Mouse (Mus musculus) midbrain, embryonic 12.5 days (tissue): ENCODE measurements around the gene Prcc. TPM values are rescaled to one million over a fixed set of nuclear protein-coding genes. Genes with fewer than 3 reads are reported as not detected.
A peak's percentile ranks its signal among the peaks of the same experiment; 100 is the strongest.

Experiments
- ATAC-seq: fragments of 200-750 bp; cut with Nextera tagmentation; 2 replicates; pipeline ENCODE4 v1.8.0; 2017; ENCODE audit warnings: low read depth, moderate TSS enrichment, moderate library complexity; ENCODE audit not compliant: low FRiP score
- H3K27ac ChIP-seq: fragments of 300-500 bp; sonication (generic); replicated peaks from 2 replicates; pipeline ENCODE4 v1.5.1; 2016; ENCODE audit warnings: mild to moderate bottlenecking
- H3K27me3 ChIP-seq: fragments of 300-500 bp; sonication (generic); 2 replicates; pipeline ENCODE4 v1.6.1; 2016; ENCODE audit warnings: mild to moderate bottlenecking
- H3K36me3 ChIP-seq: fragments of 300-500 bp; sonication (generic); 2 replicates; pipeline ENCODE4 v1.6.1; 2016
- H3K4me1 ChIP-seq: fragments of 300-500 bp; sonication (generic); 2 replicates; pipeline ENCODE4 v1.6.1; 2016
- H3K4me2 ChIP-seq: fragments of 300-500 bp; sonication (generic); replicated peaks from 2 replicates; pipeline ENCODE4 v1.6.1; 2016; ENCODE audit warnings: mild to moderate bottlenecking, moderate library complexity
- H3K4me3 ChIP-seq: fragments of 300-500 bp; sonication (generic); 2 replicates; pipeline ENCODE4 v1.5.1; 2016; ENCODE audit warnings: mild to moderate bottlenecking
- H3K9ac ChIP-seq: fragments of 300-500 bp; sonication (generic); replicated peaks from 2 replicates; pipeline ENCODE4 v1.6.1; 2016; ENCODE audit warnings: mild to moderate bottlenecking, moderate library complexity
- H3K9me3 ChIP-seq: fragments of 300-500 bp; sonication (generic); 2 replicates; pipeline ENCODE4 v1.6.1; 2016; ENCODE audit warnings: mild to moderate bottlenecking
- WGBS: fragments of 180-500 bp; shearing (Covaris S2); methylation state at CpG from one replicate; pipeline ENCODE4 v1.1.7; 2016; 5-methylcytosine and 5-hydroxymethylcytosine counted together
- polyA plus RNA-seq: library from polyadenylated mRNA; unstranded; fragments of >200 nt; fragmentation: Nextera tagmentation; extraction: Ambion mirVana; gene quantifications from 2 replicates; pipeline ENCODE4 v1.2.1, GENCODE M21; 2016

The Prcc gene
- polyA plus RNA-seq, result 15.7 and 15.9 TPM in 2 replicates

DNA sequence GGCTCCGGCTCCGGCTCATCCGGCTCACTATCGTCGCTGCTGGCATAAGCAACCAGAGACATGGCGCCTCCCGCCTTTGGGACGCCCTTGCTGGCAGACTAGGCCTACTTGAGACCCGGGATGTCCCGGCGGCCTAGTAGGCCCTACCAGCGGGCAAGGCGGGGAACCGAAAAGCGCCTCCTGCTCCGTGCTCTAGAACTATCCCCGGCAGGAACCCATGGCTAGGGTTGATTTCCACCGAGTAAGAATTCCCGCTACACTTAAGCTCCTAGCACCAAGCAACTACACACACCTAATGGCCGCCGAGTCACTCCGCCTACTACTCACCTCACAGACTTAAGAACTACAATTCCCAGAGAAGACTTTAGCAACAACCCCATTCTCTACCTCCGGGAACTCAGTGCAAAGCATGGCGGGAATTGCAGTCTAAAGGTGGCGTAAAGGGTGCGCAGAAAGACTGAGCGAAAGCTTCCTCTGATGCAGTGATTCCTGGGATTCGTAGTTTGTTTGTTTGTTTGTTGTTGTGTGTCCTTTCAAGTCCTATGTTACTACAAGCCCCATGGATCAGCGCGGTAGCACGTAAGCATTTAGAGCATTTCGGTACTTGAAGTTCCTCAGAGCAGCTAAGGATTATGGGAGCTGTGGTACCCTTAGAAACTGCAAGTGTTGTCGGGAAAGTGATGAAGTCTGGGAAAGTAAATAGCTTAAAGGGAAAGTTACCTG, at the start of gene Prcc:
Prcc (minus strand) TSS at position 328 of the 723 bp plus-strand sequence.
- Histone ChIP-seq H3K9ac (peak within 1 kb of the TSS; percentile 97), H3K4me1 (peaks cover 21% of the 10 kb centered on the region), H3K27me3 (no peaks in the 10 kb centered on the region), H3K4me3 (peak within 1 kb of the TSS; percentile 99), H3K4me2 (peak within 1 kb of the TSS; percentile 94), H3K36me3 (peaks cover 9% of the 10 kb centered on the region; the same call in 1 of the 2 replicates), H3K9me3 (no peaks in the 10 kb centered on the region), H3K27ac (peak within 1 kb of the TSS; percentile 83)
- under 1% methylated on average over 33 of the region's 33 CpGs for WGBS
- peak; percentile 98 for ATAC-seq

DNA sequence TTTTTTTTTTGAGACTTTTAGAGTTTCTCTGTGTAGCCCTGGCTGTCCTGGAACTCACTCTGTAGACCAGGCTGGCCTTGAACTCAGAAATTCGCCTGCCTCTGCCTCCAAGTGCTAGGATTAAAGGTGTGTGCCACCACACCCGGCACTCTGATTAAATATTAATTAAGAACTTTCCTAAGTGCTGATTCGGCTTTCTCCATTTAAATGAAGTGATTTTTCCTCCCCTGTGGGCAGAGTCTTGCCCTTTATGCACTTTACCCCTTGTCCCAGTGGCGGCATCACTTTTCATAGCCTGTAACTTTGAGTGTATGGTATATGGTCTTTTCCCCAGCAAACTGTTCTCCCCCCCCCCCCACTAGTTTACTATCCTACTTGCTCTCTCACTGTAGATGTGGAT, 49.8 kb upstream of the Prcc start:
- Histone ChIP-seq H3K36me3 (peaks cover 67% of the 10 kb centered on the region), H3K27me3 (no peaks in the 10 kb centered on the region), H3K9me3 (no peaks in the 10 kb centered on the region), H3K9ac (no peak overlapping the region), H3K4me1 (peaks cover 33% of the 10 kb centered on the region), H3K4me3 (no peak overlapping the region), H3K27ac (no peak overlapping the region), H3K4me2 (no peak overlapping the region)
- 83% methylated on average over 4 of the region's 4 CpGs for WGBS
- ATAC-seq, result no peak

DNA sequence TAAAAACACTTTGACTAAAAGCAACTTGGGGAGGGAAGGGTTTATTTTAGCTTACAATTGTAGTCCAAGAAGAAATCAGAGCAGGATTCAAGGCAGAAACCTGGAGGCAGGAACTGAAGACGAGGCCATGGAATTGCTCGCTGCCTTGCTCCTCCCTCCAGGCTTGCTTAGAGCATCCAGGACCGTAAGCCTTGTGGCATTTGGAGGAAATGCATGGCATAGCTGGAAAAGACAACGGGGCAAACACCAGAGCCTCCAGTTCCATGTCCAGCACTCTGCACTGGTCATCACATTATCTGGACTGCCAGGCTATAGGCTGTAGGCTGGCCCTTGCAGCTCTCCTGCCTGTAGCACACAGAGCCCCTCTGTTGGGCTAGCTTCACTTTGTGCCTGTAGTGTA, 49.1 kb upstream of the Prcc start:
- Histone ChIP-seq H3K9me3 (no peaks in the 10 kb centered on the region), H3K9ac (no peak overlapping the region), H3K27me3 (no peaks in the 10 kb centered on the region), H3K4me1 (peaks cover 34% of the 10 kb centered on the region), H3K4me2 (no peak overlapping the region; the same call in 1 of the 2 replicates), H3K36me3 (peaks cover 60% of the 10 kb centered on the region), H3K4me3 (no peak overlapping the region), H3K27ac (0 out of 2 replicates have a peak overlapping the region, but pooled peaks have one; percentile 2)
- ATAC-seq, result no peak
- WGBS, result 71% methylated on average over 4 of the region's 4 CpGs

DNA sequence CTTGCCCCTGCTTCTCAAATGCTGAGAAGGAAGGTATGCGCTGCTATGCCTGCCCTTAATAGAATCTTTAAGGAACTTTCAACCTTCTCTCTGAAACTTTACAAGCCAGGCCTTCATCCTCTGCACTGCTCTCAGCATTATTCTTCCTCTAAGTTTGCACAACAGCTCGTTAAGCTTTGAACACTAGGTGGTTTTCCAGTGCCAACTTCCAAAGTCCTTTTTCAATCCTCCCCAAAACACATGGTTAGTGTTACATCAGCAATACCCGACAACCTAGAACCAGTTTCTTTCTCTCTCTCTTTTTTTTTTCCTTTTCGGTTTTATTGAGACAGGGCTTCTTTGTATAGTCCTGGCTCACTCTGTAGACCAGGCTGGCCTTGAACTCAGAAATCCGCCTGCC, 48.6 kb upstream of the Prcc start:
- Histone ChIP-seq H3K36me3 (peaks cover 56% of the 10 kb centered on the region), H3K9me3 (no peaks in the 10 kb centered on the region), H3K4me2 (no peak overlapping the region), H3K4me3 (no peak overlapping the region), H3K27ac (no peak overlapping the region), H3K9ac (no peak overlapping the region), H3K4me1 (peaks cover 39% of the 10 kb centered on the region), H3K27me3 (no peaks in the 10 kb centered on the region)
- 92% methylated on average over 5 of the region's 5 CpGs for WGBS
- no peak for ATAC-seq

DNA sequence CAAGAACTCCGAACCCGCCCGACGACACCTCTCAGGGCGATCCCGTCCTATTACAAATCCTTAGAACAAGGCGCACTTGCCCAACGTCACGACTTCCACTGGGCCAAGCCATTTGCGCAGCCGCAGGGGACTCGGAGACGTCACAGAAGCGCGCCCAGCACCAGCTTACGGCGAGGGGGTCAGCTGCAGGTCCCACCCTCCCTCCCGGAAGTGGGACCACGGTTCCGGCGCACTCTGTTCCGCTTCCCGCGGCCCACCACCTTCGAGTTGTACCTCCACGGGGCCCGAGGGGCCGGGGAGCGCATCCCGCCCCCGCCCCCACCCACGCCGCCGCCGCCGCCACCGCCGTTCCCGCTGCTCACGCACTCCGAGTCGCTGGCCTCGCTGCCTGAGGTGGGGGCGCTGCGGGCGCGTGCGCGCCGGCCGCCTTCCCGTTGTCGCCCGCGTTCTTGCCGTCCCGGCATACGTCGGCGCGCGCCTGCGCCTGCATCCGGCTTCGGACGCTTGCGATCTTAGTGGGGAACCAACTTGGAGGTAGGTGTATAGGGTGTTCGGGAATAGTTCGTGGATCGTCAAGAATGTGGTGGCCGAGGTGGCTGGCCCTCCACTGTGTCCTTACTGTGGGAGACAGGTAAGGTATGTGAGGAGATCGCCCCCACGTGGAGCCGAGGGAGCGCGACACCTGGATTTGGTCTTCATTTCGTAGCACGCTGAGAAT, 44.8 kb upstream of the Prcc start, which contains the start of the genes Isg20l2 and Rrnad1:
Isg20l2 (plus strand) TSS at position 237 of the 718 bp plus-strand sequence.
Rrnad1 (minus strand) TSS at position 640 of the 718 bp plus-strand sequence.
- ATAC-seq, result peak; percentile 97
- Histone ChIP-seq H3K9me3 (no peaks in the 10 kb centered on the region), H3K36me3 (peaks cover 53% of the 10 kb centered on the region), H3K27ac (peak within 1 kb of the TSS; percentile 87), H3K4me1 (peaks cover 36% of the 10 kb centered on the region), H3K9ac (peak within 1 kb of the TSS; percentile 91), H3K27me3 (no peaks in the 10 kb centered on the region), H3K4me3 (peak within 1 kb of the TSS; percentile 99), H3K4me2 (peak within 1 kb of the TSS; percentile 84)
- WGBS, result under 1% methylated on average over 58 of the region's 78 CpGs

DNA sequence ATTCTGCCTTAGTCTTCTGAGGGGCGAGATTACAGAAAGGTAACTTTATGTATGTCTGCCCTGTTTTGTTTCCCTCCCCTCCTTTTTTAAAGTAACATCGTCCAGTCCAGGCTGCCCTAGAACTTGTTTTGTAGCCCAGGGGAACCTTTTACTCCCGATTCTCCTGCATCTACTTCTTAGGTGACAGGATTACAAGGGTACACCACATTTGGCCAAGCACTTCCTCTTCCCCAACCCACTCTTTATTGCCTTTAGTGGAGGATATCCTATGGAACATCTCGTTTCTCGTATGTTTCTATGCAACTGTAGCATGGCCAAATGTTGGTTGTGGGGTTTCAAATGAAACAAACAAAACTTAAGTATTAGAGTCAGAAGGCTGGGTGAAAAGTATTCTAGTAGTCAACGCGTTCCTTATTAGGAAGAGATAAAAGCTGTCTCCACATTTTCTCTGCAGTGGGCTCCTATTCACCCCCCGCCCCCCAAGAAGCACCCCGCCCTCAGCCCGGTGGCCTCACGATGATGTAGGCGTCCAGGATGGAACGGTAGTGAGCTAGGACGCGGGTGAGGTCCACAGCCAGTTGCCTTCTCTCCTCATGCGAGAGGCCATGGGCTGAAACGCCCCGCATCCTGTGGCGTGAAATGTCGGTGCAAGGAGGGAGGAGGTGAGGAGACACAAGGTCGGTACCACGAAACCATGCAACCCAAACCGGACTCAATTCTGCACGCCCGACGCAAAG, 44.1 kb upstream of the Prcc start:
- peaks cover 31% of the 10 kb centered on the region for H3K4me1 ChIP-seq
- no peaks in the 10 kb centered on the region for H3K9me3 ChIP-seq
- peak overlapping the region; percentile 99 for H3K4me3 ChIP-seq
- ATAC-seq, result peak; percentile 72
- peak overlapping the region; percentile 87 for H3K27ac ChIP-seq
- H3K27me3 ChIP-seq, result no peaks in the 10 kb centered on the region
- H3K36me3 ChIP-seq, result peaks cover 56% of the 10 kb centered on the region
- 9% methylated on average over 26 of the region's 26 CpGs for WGBS
- H3K4me2 ChIP-seq, result peak overlapping the region; percentile 84
- H3K9ac ChIP-seq, result peak overlapping the region; percentile 91

DNA sequence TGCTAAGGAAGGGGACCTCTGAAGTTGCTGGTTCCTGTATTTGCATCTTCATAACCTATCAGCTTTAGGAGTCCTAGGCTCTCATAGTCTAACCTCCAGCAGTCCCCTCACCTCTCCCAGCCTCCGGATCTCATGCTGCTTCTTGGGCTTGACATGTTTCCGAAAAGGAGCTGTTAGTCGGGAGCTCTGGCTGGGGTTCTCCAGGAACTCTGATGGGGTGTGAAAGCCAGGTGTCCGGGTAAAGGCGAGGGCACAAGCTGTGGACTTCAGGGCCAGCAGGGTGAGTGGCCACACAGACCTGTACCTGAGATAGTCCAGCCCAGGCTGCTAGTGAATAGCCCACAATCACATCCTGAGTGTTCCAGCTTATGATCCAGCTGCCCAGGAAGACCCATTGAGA, 42.0 kb upstream of the Prcc start:
- ATAC-seq, result no peak
- H3K4me1 ChIP-seq, result peaks cover 24% of the 10 kb centered on the region
- no peaks in the 10 kb centered on the region for H3K27me3 ChIP-seq
- no peak overlapping the region for H3K27ac ChIP-seq
- H3K4me3 ChIP-seq, result no peak overlapping the region
- H3K36me3 ChIP-seq, result peaks cover 61% of the 10 kb centered on the region
- 91% methylated on average over 5 of the region's 5 CpGs for WGBS
- H3K9ac ChIP-seq, result no peak overlapping the region
- no peaks in the 10 kb centered on the region for H3K9me3 ChIP-seq
- no peak overlapping the region for H3K4me2 ChIP-seq

DNA sequence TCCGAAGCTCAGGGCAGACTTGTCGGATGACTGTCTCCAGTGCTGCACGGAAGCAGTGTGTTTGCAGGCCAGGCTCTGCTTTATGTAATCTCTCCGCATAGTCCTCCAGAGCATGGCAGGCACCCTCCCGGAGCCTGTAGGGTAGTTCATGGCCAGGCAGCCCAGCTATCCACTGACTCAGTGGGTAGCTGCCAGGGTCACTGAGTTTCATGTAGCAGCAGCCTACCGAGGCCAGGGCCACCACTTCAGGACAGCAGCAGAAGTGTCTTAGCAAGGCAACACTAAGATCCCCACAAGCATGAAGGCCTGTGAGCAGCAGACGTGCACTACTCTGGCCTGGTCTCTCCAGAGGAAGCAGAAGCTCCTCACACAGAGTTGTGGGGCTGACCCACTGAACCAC, 39.6 kb upstream of the Prcc start:
- Histone ChIP-seq H3K27ac (no peak overlapping the region), H3K4me1 (peaks cover 18% of the 10 kb centered on the region), H3K4me2 (no peak overlapping the region), H3K9me3 (no peaks in the 10 kb centered on the region), H3K4me3 (no peak overlapping the region), H3K36me3 (peaks cover 55% of the 10 kb centered on the region), H3K9ac (no peak overlapping the region), H3K27me3 (no peaks in the 10 kb centered on the region)
- 88% methylated on average over 7 of the region's 7 CpGs for WGBS
- no peak for ATAC-seq

DNA sequence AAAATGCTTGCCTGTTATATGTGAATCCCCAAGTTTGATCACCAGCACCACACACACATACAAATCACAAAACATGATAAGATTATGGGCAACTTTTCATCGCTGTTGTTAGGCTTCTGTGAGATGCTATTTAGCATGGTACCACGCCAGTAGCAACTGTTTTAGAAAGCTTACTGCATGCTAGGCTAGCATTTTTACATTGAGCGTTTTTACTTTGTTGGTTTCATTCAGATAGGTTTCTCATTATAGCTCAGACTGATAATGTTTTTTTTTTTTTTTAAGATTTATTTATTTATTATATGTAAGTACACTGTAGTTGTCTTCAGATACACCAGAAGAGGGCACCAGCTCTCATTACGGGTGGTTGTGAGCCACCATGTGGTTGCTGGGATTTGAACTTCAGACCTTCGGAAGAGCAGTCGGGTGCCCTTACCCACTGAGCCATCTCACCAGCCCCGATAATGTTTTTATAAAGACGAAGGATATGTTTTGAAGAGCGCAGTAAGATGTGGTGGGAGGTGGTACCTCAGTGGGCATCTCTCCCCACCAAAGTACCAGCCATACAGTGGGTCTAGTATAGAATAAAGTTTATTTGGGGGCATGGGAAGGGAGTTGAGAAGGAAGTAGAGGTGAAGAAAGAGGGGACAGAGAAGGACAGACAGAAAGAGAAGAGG, 35.0 kb upstream of the Prcc start:
- ATAC-seq, result no peak
- H3K4me3 ChIP-seq, result peak overlapping the region; percentile 77
- no peak overlapping the region for H3K27ac ChIP-seq
- H3K27me3 ChIP-seq, result no peaks in the 10 kb centered on the region
- peaks cover 56% of the 10 kb centered on the region for H3K36me3 ChIP-seq
- no peaks in the 10 kb centered on the region for H3K9me3 ChIP-seq
- H3K4me2 ChIP-seq, result peak overlapping the region; percentile 93
- H3K9ac ChIP-seq, result peak overlapping the region; percentile 76
- WGBS, result 69% methylated on average over 9 of the region's 9 CpGs
- peaks cover 12% of the 10 kb centered on the region for H3K4me1 ChIP-seq

DNA sequence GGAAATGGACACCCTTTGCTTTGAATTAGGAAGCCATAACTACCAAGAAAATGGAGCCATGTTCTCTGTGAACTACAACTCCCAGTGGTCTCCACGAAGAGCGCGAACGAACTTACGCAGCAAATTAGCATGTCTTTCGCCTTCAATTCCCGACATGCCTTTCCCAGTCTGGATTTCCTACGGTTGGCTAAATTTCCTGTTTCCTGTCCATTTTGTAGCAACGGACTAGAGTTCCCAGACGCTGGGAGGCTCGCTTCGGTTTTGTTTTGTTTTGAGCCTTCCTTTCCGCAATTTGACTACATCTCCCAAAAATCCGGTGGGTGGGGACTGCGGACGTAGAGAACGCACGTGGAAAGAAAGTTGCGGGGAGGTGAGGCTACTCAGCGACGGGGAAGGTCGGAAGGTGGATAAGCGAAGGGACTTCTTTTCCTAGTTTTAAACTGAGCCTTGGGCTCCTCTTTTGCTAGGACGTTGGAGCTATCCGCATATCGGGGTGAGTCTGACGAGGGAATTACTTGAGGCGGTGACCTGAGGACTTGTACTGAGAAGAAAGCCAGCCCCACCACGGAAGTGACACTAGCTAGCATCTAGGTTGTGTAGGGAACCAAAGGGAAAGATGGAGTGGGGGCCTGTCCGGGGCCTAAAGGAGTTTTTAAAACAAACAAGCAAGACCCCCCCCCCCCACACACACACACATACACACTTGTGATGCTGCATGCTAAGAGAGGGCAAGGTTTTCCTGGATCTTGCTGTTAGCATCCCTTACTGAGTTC, 34.1 kb upstream of the Prcc start, which contains the start of gene Mrpl24:
Mrpl24 (plus strand) TSS at position 171 of the 773 bp plus-strand sequence.
- H3K4me3 ChIP-seq, result peak within 1 kb of the TSS; percentile 77
- H3K27me3 ChIP-seq, result no peaks in the 10 kb centered on the region
- H3K27ac ChIP-seq, result peak within 1 kb of the TSS; percentile 71
- H3K9ac ChIP-seq, result peak within 1 kb of the TSS; percentile 76
- peak within 1 kb of the TSS; percentile 93 for H3K4me2 ChIP-seq
- peaks cover 12% of the 10 kb centered on the region for H3K4me1 ChIP-seq
- peak; percentile 77 for ATAC-seq
- no peaks in the 10 kb centered on the region for H3K9me3 ChIP-seq
- peaks cover 56% of the 10 kb centered on the region for H3K36me3 ChIP-seq
- WGBS, result under 1% methylated on average over 30 of the region's 30 CpGs

DNA sequence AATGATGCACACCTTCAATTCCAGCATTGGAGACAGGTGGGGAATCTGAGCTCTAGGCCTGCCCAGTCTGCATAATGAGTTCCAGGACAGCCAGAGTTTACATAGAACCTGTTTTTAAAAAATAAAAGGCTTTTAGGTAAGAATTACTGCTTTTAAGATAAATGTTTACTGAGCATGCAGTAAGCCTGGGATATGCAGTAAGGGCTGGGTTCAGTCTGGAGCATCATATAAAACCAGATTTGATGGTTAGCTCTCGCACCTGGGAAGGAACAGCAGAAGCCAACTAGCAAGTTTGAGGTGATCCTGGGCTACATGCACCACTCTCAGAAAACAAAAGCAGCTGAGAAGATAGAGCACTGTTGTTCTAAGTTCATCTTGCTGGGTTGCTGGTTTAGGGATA, 33.1 kb upstream of the Prcc start:
- Histone ChIP-seq H3K36me3 (peaks cover 56% of the 10 kb centered on the region), H3K4me2 (no peak overlapping the region; the same call in 1 of the 2 replicates), H3K27me3 (no peaks in the 10 kb centered on the region), H3K9ac (no peak overlapping the region), H3K27ac (no peak overlapping the region), H3K4me3 (no peak overlapping the region), H3K9me3 (no peaks in the 10 kb centered on the region), H3K4me1 (peaks cover 12% of the 10 kb centered on the region)
- no peak; the same call in 1 of the 2 replicates for ATAC-seq
- 100% methylated on average over 1 of the region's 1 CpGs for WGBS
